Mouse (Mus musculus): ENCODE data around the gene Rrp15.
"Not testable (repeated sequence)": the region's sequence is repeated elsewhere in the genome, so short reads cannot be mapped to it uniquely, and the experiment has no call there.

Gene Rrp15

DNA sequence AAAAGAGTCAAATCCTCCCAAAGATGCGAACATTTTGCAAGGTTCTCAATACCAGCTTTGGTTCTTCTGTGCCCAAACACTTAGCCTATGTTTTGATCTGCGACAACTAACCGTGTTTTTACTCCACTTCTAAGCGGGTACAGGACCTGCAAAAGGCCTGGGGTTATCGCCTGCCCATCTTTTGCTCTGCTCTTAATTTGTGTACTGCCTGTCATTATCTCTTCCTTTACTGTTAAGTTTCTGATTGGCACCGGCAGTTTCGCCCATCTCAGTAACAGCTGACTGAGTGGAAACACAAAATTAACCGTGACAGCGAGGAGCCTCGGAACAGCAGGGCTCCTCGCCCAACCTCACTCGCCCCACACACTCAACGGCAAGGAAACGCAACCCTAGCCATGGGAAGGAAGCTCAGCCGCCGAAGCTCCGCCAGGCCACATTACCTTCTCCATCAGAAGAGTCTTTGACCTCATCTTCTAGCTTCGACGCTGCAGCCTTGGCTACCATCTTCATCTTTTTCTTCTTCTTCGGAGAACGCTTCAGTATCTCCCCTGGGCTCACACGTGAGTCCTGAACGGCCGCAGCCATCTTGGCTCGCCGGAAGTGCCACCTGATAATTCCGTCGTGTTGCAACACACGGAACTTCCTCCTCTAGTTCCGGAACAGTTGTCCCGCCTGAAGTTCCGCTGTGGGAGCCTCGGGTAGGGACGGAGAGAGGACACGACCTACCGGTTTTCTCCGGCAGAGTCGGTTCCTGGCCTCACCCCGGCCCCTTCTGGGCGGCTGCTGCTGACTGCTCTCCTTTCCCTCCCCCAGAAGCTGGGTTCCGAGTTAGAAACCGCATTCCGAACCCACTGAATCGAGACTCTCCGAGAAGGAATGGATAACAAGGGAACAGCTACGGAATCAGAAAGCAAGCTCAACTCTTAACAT lies at the start of gene Rrp15:
Gene Rrp15, minus strand, starts transcription at position 635 of the 930 bp plus-strand sequence.
- DNase-seq (ENCODE audit: low read depth, low spot score): peak; percentile 96

DNA sequence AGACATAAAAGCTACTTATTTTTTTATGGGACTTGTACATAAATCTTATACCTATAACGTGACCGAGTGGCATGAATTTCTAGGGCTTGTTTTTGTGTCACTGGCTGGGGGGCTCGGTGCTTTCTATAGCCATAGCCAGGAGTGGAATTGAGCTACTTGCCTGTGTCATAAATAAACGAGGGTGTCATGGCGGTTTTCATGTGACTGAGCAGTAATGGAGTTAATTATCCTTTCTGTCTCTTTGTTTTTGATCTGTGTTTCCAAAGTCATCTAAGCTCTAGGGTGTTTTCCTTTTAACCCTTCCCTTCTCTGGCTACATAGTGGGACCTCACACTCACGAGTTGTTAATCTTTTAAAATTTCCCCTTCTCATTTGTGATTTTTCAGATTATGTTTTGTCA lies 48.8 kb upstream of the Rrp15 start:
- DNase-seq (ENCODE audit: low read depth, low spot score): no peak

DNA sequence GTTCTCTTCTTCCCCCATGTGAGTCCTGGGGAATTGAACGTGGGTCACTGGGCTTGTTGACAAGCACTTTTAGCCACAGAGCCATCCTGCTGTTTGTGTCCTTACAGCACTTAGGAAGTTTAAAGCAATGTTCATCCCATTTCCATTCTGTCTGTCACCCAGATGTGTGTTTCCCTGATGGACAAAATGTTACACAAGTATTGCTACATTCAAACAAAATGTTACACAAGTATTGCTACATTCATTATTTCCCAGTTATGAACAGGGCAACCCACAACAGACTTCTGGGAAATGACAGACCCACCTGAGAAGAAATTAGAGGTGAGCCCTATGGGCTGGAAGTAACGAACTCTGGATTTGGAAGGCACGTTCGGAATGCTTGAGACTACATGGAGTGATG lies 36.2 kb upstream of the Rrp15 start:
- DNase-seq (ENCODE audit: low read depth, low spot score): no peak

DNA sequence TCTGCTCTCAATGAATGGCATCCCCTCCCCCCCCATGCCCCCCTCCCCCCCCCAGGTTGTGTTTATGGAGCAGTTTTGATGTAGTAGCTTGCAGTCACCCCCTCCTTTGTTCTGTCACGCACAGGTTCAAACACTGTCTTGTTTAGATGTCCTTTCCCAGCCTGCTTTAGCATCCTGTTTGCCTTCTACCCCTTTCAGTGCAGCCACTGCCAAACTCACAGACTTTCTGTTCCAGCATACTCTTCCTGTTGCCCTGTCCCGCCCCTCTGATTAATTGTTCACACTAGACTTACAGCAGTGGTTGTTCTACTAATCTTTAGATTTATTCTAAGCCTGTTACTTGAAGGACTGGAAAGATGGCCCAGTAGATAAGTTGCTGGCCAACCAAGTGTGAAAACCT lies 31.7 kb upstream of the Rrp15 start:
- DNase-seq (ENCODE audit: low read depth, low spot score): no peak

DNA sequence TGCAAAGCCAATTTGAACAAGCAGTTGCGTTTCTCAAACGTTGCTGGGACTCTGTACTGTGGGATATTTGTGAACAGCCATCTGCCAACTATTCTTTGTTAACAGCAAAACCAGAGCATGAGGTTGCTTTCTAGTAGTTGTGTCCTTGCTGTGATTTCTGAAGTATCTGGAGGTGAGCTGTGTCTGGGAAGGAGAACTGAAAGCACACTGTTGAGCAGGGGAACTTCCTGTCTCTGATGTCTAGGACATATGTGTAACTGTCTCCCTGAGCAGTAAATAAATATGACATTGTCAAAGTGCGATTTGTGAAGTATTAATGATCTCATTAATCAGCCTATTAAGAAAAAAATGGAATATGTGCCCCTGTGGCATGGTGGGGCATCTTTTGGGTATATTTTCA lies 24.0 kb upstream of the Rrp15 start:
- DNase-seq (ENCODE audit: low read depth, low spot score): no peak

DNA sequence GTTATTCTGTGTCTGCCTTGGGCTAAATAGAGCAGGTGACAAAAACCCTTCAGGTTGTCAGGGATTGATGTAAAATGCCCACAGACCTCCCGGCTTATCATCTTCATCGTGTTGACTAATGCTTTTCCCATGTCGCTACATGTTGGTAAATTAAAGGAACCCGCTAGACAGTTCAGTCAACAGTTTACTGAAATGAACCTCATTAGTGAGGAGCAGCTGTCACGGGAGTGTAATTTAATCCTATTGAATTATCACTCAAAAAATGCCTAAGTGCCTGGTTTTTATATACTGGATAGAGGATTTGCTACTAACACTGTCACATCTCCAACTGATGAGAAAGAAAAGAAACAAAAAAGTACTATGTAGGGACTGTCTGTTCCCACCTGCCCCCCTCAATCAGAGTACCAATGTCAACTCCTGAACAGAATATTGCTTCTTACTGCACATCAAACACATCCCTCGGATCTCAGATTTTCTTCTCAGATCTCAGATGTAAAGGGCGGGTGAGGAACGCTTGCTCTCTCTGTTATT lies 23.5 kb upstream of the Rrp15 start:
- DNase-seq (ENCODE audit: low read depth, low spot score): no peak

DNA sequence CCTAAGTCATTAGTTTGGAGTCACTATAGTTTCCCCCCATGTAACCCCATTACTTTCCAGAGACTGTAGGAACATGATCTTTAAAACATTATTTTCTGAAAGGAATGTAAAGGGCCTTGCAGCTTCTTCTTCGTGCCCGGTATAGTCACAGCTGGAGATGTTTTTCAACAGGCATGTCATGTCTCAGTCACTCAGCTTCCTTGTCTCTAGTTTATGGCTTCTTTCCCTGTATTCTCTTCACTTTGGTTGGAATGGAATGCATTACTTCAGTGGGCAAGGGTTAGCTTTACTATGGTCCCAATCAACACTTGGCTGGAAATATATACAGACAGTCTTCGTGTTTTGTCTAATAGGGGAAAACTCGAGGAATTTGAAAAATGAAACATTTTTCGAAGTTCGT lies 22.8 kb upstream of the Rrp15 start:
- no peak for DNase-seq (ENCODE audit: low read depth, low spot score)

DNA sequence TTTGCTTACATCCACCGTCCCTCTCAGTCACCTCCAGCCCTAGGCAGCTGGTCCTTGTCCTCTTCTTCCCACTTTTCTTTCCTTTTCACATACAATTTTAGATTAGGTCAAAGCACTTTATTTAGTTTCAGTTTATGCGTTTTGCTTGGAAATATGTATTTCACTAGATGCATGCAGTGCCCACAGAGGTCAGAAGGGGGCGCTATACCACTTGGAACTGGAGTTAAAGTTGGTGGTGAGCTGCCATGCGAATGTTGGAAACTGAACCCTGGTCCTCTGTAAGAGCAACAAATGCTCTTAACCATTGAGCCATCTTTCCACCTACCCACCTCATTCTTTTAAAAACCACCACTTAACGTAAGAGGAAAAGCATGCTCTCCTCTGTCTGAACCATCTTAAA lies 21.5 kb upstream of the Rrp15 start:
- DNase-seq (ENCODE audit: low read depth, low spot score): no peak

DNA sequence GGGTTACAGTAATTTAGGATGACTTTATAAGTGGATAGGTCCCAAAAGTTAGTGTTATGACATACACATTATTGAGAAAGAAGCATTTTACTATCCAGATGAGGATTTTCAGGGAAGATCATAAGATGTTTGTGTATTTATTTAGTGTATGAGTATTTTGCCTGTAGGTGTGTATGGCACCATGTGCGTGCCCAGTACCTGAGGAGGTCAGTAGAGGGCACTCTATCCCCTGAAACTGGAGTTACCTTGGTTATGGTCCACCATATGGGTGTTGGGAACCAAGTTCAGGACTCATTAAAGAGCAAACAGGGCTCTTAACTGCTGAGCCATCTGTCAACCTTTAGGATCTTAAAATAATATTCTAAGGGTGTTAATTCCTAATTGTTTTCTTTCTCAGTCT lies 19.2 kb upstream of the Rrp15 start:
- no peak for DNase-seq (ENCODE audit: low read depth, low spot score)

DNA sequence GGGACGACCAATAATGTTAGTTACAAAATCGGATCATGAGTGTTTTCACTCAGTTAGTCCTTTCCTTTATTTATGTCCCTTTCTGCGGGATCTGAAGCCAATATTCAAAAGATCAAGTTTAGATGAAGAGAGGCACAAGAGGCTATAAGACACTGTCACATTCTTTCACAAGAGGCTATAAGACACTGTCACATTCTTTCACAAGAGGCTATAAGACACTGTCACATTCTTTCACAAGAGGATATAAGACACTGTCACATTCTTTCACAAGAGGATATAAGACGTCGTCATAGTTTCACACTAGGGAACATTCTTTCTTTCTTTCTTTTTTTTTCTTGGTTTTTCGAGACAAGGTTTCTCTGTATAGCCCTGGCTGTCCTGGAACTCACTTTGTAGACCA lies 14.3 kb upstream of the Rrp15 start:
- not testable (repeated sequence) for DNase-seq (ENCODE audit: low read depth, low spot score)

DNA sequence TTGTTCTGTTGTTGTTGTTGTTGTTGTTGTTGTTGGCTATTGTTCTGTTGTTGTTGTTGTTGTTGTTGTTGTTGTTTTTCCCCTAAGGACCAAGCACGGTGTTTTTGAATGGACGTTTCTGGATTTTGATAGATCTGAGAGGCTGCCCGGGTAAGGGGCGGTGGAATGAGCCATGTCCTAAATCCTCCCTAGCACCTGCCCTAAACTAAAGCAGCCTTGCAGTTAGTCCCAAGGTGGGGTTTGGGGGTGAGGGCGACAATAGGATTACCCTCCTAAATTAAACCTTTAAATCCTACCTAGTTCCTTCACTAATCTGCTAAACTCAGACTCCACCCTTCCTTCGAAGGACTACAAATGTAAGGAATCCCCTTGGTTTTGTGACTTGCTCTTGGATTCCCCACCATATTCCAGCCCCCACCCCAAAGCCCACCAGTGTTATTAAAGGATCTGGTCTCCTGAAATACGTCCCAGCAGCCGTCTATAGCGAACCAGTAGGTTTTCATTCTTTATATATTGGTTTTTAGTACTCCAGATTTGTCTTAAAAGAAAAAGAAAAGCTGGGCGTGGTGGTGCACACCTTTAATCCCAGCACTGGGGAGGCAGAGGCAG lies 621 bp upstream of the Rrp15 start:
- DNase-seq (ENCODE audit: low read depth, low spot score): no peak

DNA sequence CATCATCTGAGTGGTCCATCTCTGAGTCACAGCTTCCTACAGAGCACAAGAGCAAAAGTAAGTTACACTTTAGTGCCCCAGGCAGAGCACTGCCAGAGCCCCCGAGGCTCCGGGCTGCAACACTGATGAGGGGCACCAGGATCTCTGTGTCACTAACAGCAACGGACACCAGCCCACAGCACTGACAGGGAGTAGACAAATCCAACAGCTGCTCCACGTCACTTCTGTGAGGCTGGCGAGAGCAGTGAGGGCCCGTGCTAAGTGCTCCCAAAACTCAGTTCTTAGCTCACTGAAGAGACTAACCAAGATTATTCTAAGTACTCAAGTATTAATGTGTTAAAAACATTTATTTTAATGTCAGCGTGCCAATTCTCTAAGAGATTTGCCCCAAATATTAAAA lies 9.3 kb downstream of the Rrp15 start:
- no peak for DNase-seq (ENCODE audit: low read depth, low spot score)

DNA sequence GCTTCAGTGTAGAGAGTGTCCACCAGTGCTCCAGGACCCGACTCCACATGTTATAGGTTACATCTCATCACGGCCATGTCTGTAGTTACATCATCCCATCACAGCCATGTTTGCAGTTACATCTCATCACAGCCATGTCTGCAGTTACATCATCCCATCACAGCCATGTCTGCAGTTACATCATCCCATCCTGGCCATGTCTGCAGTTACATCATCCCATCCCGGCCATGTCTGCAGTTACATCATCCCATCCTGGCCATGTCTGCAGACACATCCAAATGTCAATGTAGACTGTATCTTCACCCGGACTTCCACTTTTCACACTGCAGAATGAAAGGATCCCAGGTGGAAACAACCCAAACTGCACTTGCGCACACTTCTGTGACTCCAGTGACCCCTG lies 13.6 kb downstream of the Rrp15 start:
- no peak for DNase-seq (ENCODE audit: low read depth, low spot score)

DNA sequence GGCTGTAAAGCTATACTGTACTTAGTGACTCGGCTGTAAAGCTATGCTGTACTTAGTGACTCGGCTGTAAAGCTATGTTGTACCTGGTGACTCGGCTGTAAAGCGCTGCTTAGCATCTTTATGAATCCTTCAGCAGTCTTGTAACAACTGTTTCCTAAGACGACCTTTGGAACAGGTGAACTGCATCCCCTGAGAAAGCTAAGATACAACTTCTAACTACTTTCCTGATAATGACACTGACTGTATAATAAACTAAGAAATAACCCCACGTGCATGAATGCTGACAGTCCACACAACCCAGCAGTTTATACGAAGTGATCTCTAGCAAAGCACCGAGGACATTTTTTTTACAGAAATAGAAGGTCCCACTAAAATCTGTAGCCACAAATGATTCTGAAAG lies 16.1 kb downstream of the Rrp15 start:
- DNase-seq (ENCODE audit: low read depth, low spot score): no peak

DNA sequence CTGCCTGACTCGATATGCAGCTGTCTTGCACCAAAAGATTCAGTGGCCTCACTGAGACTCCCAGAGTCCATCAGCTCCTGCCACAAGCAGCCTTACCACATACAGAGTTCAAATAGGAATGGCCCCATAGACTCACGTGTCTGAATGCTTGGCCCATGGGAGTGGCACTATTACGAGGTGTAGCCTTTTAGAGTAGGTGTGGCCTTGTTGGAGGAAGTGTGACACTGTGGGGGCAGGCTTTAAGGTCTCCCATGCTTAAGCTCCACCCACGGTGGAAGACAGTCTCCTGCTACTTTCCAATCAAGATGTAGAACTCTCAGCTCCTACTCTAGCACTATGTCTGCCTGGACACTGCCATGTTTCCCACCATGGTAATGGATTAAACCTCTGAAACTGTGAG lies 20.4 kb downstream of the Rrp15 start:
- no peak for DNase-seq (ENCODE audit: low read depth, low spot score)

DNA sequence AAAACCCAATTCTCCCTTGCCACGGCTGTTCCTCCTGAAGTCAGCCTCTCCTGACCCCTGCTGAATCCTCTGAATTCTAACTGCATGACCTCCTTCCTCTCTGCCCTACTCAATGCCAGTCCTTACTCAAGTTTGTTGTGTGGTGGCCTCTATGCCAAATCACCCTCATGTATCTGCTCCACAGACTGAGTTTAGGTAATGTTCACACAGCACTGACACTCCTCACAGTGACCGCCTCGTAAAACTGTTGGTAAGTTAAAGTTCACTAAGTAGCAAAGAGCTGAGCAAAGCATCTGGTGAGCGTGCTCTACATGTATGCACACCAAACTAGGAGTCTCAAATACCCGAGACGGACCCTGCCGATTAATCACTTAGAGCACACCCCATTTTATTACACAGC lies 23.0 kb downstream of the Rrp15 start:
- DNase-seq (ENCODE audit: low read depth, low spot score): no peak

DNA sequence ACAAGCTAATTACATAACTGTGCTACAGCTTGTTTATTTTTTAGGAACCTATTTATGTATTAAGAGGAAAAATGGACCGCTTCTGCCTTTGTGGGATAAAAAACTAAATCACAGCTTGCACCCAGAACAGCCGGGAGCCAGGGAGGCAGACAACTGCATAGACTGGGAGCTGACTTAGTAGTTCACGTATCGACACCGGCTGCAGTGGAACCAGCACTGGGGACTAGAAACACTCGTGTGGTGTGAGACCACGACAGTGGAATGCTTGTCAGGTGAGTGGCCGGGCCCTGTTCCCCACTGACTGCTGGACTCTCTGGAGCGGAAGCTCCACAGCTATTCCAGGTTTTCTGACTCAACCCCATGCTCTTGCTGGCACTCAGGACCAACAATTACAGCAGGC lies 26.9 kb downstream of the Rrp15 start:
- DNase-seq (ENCODE audit: low read depth, low spot score): no peak

DNA sequence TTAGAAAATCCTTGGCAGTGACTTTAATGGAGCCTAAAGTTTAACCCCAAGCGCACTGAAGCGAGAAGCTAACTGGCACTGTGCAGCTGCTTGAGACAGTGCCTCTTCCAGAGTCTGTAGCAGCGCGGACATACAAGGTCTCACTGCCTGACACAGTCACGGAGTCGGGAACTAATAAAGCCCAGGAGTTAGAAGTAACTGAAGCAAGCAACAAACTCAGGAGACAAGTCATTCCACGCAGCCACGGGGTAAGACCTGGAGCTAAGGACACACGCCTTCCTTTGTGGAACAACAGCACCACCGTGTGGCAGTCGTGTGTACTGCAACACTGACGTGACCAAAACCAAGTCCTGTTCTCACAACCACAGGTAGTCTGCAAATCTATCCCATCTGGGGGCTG lies 27.3 kb downstream of the Rrp15 start:
- DNase-seq (ENCODE audit: low read depth, low spot score): peak; percentile 91

DNA sequence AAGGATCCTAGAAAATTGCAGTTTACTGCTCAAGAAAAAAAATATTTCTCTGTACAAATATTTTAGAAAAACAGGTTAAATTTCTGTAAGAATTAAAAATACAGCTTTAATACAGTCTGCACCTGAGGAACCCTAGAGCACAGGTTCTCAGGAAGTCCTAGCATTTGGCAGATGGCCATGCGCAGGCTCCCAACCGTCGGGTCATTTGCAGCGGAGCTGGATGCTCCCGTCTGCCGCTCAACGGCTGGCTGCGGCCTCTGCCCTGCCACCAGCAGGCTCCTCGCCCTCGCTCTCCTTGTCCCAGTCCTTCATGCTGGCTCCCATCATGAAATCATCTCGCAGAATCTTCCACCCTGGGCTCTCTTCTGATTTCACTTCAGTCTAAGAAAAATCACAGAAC lies 28.0 kb downstream of the Rrp15 start:
- no peak for DNase-seq (ENCODE audit: low read depth, low spot score)

DNA sequence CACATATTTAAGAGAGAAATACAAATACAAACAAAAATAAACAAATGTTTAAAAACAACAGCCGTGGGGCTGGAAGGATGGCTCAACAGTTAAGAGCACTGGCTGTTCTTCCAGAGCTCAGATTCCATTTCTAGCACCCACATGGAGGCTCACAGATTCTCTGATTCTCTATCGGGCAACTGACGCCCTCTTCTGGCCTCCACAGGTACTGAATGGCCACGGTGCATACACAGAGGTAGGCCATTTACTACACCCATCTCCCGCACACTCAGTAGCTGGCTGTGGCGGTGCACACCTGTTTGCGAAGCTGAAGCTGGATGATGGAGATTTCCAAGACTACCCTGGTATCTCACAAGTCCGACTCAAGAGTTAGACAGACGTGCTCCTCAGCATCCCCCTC lies 29.4 kb downstream of the Rrp15 start:
- DNase-seq (ENCODE audit: low read depth, low spot score): no peak

DNA sequence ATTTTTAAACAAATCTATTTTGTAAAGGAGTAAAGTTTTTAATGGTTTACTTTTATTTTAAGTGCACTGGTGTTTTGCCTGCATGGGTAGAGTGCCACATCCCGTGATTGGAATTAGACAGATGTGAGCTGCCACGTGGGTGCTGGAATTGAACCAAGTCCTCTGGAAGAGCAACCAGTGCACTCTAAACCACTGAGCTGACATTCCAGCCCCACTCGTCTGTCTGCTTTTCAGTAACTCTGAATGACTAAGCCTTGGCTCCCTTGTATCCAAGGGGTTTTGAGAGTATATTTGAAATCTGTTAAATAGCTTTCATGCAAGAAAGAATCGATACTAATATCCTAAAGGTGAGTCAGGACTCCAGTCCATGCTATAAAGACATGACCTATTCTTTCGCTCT lies 30.3 kb downstream of the Rrp15 start:
- DNase-seq (ENCODE audit: low read depth, low spot score): no peak

DNA sequence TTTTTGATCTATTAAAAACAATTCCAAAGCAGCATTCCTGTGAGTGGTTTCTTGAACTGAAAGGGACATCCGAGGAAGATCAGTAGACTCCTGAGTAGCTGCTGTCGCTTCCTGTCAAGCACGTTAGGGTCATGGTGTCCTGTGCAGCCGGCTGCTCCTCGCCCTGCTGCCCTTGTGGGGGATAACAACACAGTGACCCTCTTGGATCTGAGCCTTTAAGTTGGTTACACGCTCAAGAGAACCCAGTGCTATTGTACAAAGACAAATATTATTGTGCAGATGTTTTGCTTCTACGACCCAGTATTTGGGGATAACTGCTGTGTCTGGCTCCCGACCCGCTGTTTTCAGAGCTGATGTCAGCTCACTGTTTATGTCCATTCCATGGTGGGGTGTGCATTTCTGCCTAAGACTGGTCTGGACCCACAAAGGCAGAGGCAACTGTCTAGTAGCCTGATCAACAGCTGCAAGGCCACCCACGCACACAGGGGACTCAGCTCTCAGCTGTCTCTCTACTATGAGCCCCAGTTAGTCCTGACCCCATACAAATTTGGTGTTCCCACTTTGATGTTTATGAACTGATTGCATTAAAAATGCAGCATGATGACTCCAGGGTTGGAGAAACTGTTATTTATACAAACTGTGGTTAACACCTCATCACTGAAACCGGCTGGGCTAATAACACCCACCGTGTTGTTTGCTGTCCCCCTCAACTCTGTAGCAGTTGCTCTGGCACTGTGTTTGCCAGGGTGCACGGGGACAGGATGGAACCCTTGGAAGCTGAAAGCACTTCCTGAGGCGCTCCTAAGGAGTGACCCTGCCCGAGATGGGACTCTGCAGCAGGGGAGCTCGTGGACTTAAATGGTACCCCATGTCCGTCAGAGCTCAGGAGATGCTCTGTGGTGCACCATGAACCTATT lies 33.9 kb downstream of the Rrp15 start:
- DNase-seq (ENCODE audit: low read depth, low spot score): no peak

Data from forelimb bud, embryonic 11.5 days (tissue).